Mouse (Mus musculus): ENCODE data around the gene A330070K13Rik.

- TF ChIP-seq POLR2A (IDR thresholded peaks at IDR 0.05; ENCODE audit: control insufficient read depth, low read depth, low read length) (no peak), CTCF (IDR thresholded peaks at IDR 0.05; ENCODE audit: control insufficient read depth, insufficient read depth, insufficient replicate concordance, low read depth, low read length) (no peak)
Observed at GRCm38 (mm10) chr5:130384222-130384912, at the start of gene A330070K13Rik.

Data from testis, adult 2 months (tissue).